Comparison of ENCODE assay signal across 23 mouse cellular contexts in genomic region chr11:119694146-119694860, GRCm38 (mm10).
DNase-seq lines count a peak whose midpoint lies in the region; ATAC-seq and TF ChIP-seq lines count a peak whose summit lies in the region.
"Had no signal": no experiment of that assay in that cellular context is flagged by ENCODE, and none has a peak within 500 bp of the region (broad histone marks: within the 10 kb centered on the region; RNA-seq: fewer than 3 reads in every experiment).

No protein-coding gene starts in this region.

- H3K36me3 ChIP-seq in hindbrain, postnatal 0 days (ENCODE audit: insufficient read depth, low read length) = no peaks in the 10 kb centered on the region
- no peaks in the 10 kb centered on the region for H3K36me3 ChIP-seq in hindbrain, embryonic 16.5 days (ENCODE audit: control insufficient read depth, insufficient read depth, low read length)
- H3K36me3 ChIP-seq: embryonic facial prominence, embryonic 15.5 days; heart, embryonic 12.5 days; hindbrain, embryonic 13.5 days; liver, embryonic 15.5 days; lung, embryonic 15.5 days had no signal

- no peak overlapping the region for H3K4me2 ChIP-seq in hindbrain, postnatal 0 days (ENCODE audit: low read depth, low read length)
- H3K4me2 ChIP-seq in hindbrain, embryonic 16.5 days (ENCODE audit: low read length) = no peak overlapping the region
- H3K4me2 ChIP-seq: embryonic facial prominence, embryonic 15.5 days; heart, embryonic 12.5 days; hindbrain, embryonic 13.5 days; liver, embryonic 15.5 days; lung, embryonic 15.5 days had no signal

- no peaks in the 10 kb centered on the region for H3K27me3 ChIP-seq in hindbrain, postnatal 0 days (ENCODE audit: insufficient read depth, low read length)
- no peaks in the 10 kb centered on the region for H3K27me3 ChIP-seq in hindbrain, embryonic 16.5 days (replicated peaks; ENCODE audit: control insufficient read depth, insufficient read depth, low read length)
- H3K27me3 ChIP-seq: embryonic facial prominence, embryonic 15.5 days; heart, embryonic 12.5 days; hindbrain, embryonic 13.5 days; liver, embryonic 15.5 days; lung, embryonic 15.5 days had no signal

- no peak overlapping the region for H3K9ac ChIP-seq in hindbrain, postnatal 0 days (replicated peaks; ENCODE audit: low read length)
- H3K9ac ChIP-seq in hindbrain, embryonic 16.5 days (ENCODE audit: low read depth, low read length) = no peak overlapping the region
- H3K9ac ChIP-seq: embryonic facial prominence, embryonic 15.5 days; heart, embryonic 12.5 days; hindbrain, embryonic 13.5 days; liver, embryonic 15.5 days; lung, embryonic 15.5 days had no signal

- TF ChIP-seq CTCF in hindbrain, postnatal 0 days (IDR thresholded peaks at IDR 0.05; ENCODE audit: low read depth) = no peak
- no peak for TF ChIP-seq CTCF in layer of hippocampus, adult 2 months (conservative IDR thresholded peaks at IDR 0.05)

- no peak overlapping the region for H3K27ac ChIP-seq in hindbrain, postnatal 0 days
- no peak overlapping the region for H3K27ac ChIP-seq in hindbrain, embryonic 16.5 days (ENCODE audit: low read depth, low read length)
- 0 out of 2 replicates have a peak overlapping the region, but pooled peaks have one; percentile 3 for H3K27ac ChIP-seq in layer of hippocampus, adult 2 months
- H3K27ac ChIP-seq: embryonic facial prominence, embryonic 15.5 days; hindbrain, embryonic 13.5 days; left cerebral cortex, adult 2 months; limb, embryonic 10.5 days; liver, embryonic 15.5 days; lung, embryonic 15.5 days had no signal

- DNase-seq in cerebellum, postnatal 10 days = peak; percentile 62 to 67
- no peak for DNase-seq in cerebellum, postnatal 25 days
- peak; percentile 35 for DNase-seq in hindbrain, postnatal 0 days (ENCODE audit: low spot score)
- DNase-seq in layer of hippocampus, adult 2 months (ENCODE audit: low spot score in 2 of 2) = no peak
- no peak for DNase-seq in layer of hippocampus, adult 8-10 months (ENCODE audit: low spot score in 2 of 2)
- peak; percentile 20 for DNase-seq in mesoderm, embryonic 11.5 days (ENCODE audit: low read depth, low spot score)
- DNase-seq: adrenal gland, postnatal 14 days; cerebellum, adult 9-10 months; gastrocnemius, postnatal 10 days; kidney, postnatal 36 days; liver; lung, postnatal 4 days; thymus, postnatal 36 days had no signal

- ATAC-seq in hindbrain, postnatal 0 days = no peak
- ATAC-seq in hindbrain, embryonic 16.5 days = no peak
- ATAC-seq: forebrain, embryonic 14.5 days; intestine, embryonic 16.5 days had no signal

- no peak overlapping the region for H3K4me3 ChIP-seq in hindbrain, postnatal 0 days (ENCODE audit: low read length)
- H3K4me3 ChIP-seq in hindbrain, embryonic 16.5 days (ENCODE audit: low read length) = no peak overlapping the region
- H3K4me3 ChIP-seq in layer of hippocampus, adult 2 months = no peak overlapping the region
- H3K4me3 ChIP-seq: embryonic facial prominence, embryonic 15.5 days; heart, embryonic 12.5 days; hindbrain, embryonic 13.5 days; left cerebral cortex, adult 2 months; limb, embryonic 10.5 days; liver, embryonic 15.5 days; lung, embryonic 15.5 days had no signal

- peaks cover 4% of the 10 kb centered on the region; the same call in 1 of the 2 replicates for H3K4me1 ChIP-seq in hindbrain, postnatal 0 days (ENCODE audit: insufficient read depth, low read length)
- H3K4me1 ChIP-seq in hindbrain, embryonic 16.5 days (ENCODE audit: control insufficient read depth, insufficient read depth, low read depth, low read length) = peaks cover 4% of the 10 kb centered on the region
- H3K4me1 ChIP-seq: liver, embryonic 15.5 days had no signal

- 58% methylated on average over 10 of the region's 10 CpGs for WGBS in hindbrain, postnatal 0 days
- 69% methylated on average over 10 of the region's 10 CpGs for WGBS in hindbrain, embryonic 16.5 days

- no peaks in the 10 kb centered on the region for H3K9me3 ChIP-seq in hindbrain, postnatal 0 days (ENCODE audit: low read length)
- no peaks in the 10 kb centered on the region for H3K9me3 ChIP-seq in hindbrain, embryonic 16.5 days (ENCODE audit: control insufficient read depth, low read length)
- H3K9me3 ChIP-seq: embryonic facial prominence, embryonic 15.5 days; heart, embryonic 12.5 days; hindbrain, embryonic 13.5 days; limb, embryonic 10.5 days; liver, embryonic 15.5 days; lung, embryonic 15.5 days had no signal

Comparison
In these comparisons a context has a peak if more than half of its experiments do, and no peak if none do; other contexts are left out.
1. DNase-seq: peak in cerebellum, postnatal 10 days (2 of 2), hindbrain, postnatal 0 days (single experiment) and mesoderm, embryonic 11.5 days (single experiment); none in cerebellum, postnatal 25 days (0 of 2), layer of hippocampus, adult 2 months (0 of 2) and layer of hippocampus, adult 8-10 months (0 of 2).